Mouse (Mus musculus) C2C12 (cell line): ENCODE results near the gene Cntn6.

Source experiments
- CEBPB ChIP-seq: IDR thresholded peaks from one replicate; pipeline ENCODE4 v1.6.1; 2011; ENCODE audit warnings: low read depth, mild to moderate bottlenecking, control low read depth, moderate library complexity
- CTCF ChIP-seq: IDR thresholded peaks from one replicate; pipeline ENCODE4 v1.5.1; 2011; ENCODE audit not compliant: control insufficient read depth, insufficient read depth, insufficient read length
- USF1 ChIP-seq: IDR thresholded peaks from one replicate; pipeline ENCODE4 v1.6.1; 2011; ENCODE audit warnings: low read depth, mild to moderate bottlenecking, control low read depth, moderate library complexity

- TF ChIP-seq CTCF = no peak
- no peak for TF ChIP-seq CEBPB
- no peak for TF ChIP-seq USF1
Measured at GRCm38 (mm10) chr6:104479242-104479641, 13.3 kb upstream of the Cntn6 start.
